Mouse (Mus musculus): ENCODE results near the gene Scube1.

Scube1 gene

GRCm38 (mm10) chr15:83709889-83710774 is 14.7 kb downstream of the Scube1 start:
- DNase-seq (ENCODE audit: low spot score in 2 of 2) = no peak

DNA sequence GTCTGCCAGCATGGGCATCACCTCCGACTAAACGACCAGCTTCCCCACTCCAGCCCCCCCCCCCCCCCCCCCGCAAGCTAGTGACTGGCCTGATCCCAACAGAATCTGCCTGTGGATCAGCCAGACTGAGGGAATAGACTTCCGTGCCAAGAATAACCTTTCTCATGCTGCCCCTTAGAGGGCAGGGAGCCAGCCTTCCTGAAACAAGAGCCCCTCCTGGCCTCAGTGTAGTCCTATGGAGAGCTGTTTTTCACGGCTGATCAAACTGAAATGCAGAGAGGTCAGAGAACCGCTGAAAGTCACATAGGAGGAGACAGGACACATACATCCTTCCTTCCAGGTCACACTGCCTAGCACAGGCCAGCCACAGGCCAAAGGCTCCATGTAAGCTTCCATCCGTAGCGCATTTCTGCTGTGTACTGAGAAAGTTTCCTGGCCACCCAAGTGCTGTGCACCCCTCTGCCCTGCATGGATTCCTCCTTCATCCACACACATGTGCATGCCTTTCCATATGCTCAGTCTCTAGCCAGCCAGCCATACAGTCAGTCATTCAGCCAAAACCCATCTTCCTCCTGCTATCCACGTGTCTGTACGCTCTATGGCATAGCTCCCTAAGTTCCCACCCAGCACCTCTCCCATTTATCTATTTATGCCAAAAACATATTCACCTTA is 18.2 kb downstream of the Scube1 start:
- no peak for DNase-seq (ENCODE audit: low spot score in 2 of 2)

DNA sequence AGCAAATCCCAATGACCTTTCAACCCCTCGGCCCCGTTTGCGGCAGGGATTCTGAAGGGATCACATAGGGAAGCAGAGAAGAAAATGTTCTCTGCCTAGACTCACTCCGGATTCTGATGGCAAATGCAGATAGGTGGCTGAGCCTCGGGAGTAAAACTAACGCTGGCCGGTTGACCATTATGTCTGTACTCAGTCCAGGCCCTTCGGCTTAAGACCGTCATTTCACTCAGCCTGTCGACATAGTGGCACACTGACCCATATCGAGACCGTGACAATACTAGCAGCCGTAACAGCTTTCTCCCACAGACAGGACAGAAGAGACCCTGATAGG is 24.3 kb downstream of the Scube1 start:
- DNase-seq (ENCODE audit: low spot score in 2 of 2) = no peak

GRCm38 (mm10) chr15:83699834-83700592 is 24.8 kb downstream of the Scube1 start:
- no peak for DNase-seq (ENCODE audit: low spot score in 2 of 2)

GRCm38 (mm10) chr15:83699132-83699833 is 25.5 kb downstream of the Scube1 start:
- no peak for DNase-seq (ENCODE audit: low spot score in 2 of 2)

DNA sequence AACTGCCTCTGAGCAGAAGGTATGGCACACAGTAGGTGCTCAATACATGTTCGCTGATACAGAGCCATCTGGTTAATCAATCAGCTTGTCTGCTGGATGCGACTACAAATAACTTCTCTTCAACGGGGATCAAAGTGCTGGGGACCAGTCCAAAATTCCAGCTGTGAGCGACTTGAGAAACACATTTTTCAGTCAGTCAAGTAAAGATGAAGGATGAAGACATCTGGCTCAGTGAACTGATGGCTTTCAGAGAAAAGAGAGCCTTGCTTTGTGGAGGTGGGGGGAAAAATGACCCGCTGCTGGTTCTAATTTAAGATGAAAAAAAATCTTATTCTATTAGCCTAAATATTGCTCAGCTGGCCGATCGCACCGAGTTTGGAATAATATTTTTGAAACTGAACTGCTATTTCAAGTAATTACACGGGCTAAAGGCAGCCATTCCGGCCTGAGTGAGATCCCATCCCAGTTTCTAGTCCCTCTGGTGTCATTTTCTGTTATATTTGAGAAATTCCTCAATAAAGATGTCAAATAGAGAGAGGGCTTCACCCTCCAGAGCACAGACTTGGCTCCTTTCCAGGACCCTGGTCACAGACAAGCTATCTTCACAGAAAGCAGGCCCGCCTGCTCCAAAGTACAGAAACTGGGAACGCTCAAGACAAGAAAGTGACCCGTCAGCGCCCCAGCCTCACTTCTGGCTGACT is 28.0 kb downstream of the Scube1 start:
- DNase-seq (ENCODE audit: low spot score in 2 of 2) = no peak

- no peak for DNase-seq (ENCODE audit: low spot score in 2 of 2)
Observed at GRCm38 (mm10) chr15:83695159-83695558, 29.7 kb downstream of the Scube1 start.

DNA sequence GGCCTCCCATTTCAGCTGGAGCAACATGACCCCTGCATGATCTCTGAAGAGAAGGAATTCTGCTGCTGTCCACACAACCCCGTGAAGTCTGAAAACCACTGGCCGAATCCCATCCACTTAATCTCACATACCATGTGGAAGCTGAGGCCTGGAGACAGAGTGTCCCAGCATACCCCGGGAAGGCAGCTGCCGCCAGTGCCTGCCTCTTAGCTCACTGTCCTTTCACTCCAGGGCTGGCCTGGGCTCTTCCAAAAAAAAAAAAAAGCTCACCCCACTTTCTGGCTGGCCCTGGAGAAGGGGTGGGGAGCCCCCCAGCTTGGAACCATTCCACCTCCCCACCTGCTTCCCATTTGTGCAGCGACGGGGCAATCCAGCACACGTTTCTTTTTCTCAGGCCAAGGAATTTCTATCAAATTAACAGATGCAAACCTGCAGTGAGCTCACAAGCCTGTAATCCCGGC is 32.9 kb downstream of the Scube1 start:
- peak; percentile 18 to 67 for DNase-seq (ENCODE audit: low spot score in 2 of 2)

- DNase-seq (ENCODE audit: low spot score in 2 of 2) = no peak
Observed at GRCm38 (mm10) chr15:83689946-83690345, 34.9 kb downstream of the Scube1 start.

DNA sequence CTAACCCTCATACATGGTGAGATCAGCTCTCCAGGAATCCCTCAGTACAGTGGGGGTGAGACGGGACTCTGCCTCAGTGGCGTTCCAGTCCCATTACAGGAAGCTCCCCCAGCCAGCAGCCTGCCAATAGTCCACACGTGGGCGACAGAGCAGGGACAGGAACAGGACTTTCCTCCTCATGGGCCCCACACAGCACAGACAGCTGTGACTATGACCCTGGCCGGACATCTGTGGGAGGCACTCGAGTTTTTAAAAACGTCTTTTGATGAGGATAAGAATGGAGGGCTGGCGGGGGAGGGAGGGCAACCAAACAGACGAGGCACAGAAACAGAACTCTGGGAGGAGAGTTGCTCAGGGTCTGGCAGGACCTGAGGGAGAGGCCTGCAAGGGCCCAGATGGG is 38.2 kb downstream of the Scube1 start:
- peak in 1 of 2 experiments; percentile 17 for DNase-seq (ENCODE audit: low spot score in 2 of 2)

GRCm38 (mm10) chr15:83685950-83686349 is 38.9 kb downstream of the Scube1 start:
- no peak for DNase-seq (ENCODE audit: low spot score in 2 of 2)

- peak in 1 of 2 experiments; percentile 10 for DNase-seq (ENCODE audit: low spot score in 2 of 2)
Observed at GRCm38 (mm10) chr15:83683051-83683561, 41.7 kb downstream of the Scube1 start.

DNA sequence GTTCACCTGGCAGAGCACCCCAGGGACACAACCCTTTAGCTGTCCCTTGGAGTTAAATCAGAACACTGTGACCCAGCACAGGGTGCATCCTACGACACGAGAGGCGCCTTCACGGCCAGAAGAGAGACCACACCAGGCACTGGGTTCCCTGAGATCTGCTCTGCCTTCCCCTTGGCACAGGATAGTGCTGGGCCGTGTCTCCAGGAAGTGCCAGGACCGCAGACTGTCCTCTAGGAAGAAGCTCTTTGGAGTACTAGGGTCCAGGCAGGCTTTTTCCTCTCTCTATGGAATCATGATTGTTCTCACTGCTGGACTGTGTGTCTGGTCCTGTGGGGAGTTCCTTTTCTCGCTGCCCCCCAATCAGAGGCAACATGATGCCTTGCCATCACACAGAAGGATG is 44.5 kb downstream of the Scube1 start:
- DNase-seq (ENCODE audit: low spot score in 2 of 2) = no peak

DNA sequence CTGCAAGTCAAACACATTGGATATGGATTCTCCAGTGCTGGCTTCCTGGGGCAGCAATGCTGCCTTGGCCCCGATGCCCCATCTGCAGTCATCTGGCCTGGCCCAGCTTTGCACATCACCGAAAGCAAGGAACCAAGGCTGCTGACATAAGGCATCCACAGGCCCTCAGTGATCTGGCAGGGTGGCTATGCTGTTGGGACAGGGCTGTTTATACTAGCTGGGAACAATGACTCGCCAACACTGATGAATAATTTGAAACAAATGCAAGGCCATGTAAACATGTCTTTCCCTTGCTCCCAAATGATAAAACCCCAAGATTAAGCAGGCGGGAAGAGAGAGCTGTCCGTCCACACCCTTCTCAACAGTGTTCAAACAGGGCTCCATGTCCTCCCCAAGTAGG is 45.1 kb downstream of the Scube1 start:
- DNase-seq (ENCODE audit: low spot score in 2 of 2) = no peak

GRCm38 (mm10) chr15:83678606-83679005 is 46.2 kb downstream of the Scube1 start:
- DNase-seq (ENCODE audit: low spot score in 2 of 2) = no peak

DNA sequence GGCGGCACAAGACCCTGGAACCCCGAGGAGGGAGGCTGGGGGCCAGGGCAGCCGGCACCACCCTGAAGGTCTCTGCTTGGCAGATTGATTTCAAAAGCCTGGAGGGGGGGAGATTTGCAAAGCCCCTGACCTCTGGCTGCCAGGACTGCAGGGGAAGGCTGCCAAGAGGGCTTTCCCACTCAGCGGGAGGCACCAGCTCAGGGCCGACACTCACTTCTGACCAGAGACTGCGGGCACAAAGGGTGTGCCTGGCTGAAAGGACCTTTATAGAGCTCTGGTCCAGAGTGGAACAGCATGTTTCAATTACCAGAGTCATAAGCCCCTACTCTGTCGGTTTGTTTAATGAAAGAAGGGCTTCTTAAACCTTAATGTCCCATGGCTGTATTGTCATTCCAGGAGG is 46.7 kb downstream of the Scube1 start:
- no peak for DNase-seq (ENCODE audit: low spot score in 2 of 2)

DNA sequence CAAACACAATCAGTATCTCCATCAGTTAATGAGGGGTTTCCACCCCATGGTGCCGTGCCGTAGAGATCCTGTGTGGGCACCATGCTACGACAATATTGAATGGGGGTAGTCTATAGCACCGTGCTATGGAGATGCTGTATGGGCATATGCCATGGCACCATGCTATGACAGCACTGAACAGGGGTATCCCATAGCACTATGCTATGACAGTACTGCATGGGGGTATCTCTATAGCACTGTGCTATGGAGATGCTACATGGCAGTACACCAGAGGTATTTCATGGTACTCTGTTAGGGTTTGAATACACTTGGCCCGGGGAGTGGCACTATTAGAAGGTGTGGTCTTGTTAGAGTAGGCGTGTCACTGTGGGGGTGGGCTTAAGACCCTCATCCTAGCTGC is 47.7 kb downstream of the Scube1 start:
- DNase-seq (ENCODE audit: low spot score in 2 of 2) = no peak

DNA sequence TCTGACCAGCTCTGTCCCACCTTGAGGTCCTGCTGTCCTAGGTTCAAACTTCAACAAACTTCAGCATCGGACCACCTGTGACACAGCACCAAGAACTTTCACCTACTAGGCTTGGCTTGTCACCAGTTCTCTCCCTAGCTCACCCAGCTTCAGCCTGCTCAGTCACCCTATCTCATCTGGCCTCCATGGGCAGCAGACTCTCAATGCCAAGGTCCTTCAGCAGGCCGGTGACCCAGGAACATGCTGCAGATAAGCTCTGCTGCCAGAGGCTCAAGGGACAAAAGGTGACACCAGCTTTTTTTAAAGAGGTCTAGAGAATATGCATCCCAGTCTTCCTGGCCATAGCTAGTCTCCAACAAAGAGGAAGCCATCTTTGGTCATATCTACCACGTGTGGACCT is 48.5 kb downstream of the Scube1 start:
- DNase-seq (ENCODE audit: low spot score in 2 of 2) = peak; percentile 29 to 39

GRCm38 (mm10) chr15:83673621-83674020 is 51.2 kb downstream of the Scube1 start:
- DNase-seq (ENCODE audit: low spot score in 2 of 2) = no peak

DNA sequence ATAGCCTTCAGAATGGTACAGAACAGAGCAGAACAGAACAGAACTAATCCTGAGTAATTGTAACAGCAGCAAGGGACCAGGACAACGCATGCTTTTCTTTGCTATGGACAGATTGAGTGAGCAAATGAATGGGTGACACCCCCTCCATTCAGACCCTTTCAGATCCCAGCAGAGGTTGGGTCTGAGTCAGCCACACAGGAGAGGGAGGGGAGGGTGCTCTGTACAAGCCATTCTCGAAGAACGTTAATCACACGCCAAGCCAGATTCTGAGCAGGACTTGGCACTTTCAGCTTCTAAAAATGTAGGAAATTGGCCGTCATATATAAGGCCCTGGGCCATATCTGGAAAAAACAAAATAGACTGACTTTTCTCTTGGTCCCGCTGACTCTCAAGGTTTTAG is 57.3 kb downstream of the Scube1 start:
- no peak for DNase-seq (ENCODE audit: low spot score in 2 of 2)

DNA sequence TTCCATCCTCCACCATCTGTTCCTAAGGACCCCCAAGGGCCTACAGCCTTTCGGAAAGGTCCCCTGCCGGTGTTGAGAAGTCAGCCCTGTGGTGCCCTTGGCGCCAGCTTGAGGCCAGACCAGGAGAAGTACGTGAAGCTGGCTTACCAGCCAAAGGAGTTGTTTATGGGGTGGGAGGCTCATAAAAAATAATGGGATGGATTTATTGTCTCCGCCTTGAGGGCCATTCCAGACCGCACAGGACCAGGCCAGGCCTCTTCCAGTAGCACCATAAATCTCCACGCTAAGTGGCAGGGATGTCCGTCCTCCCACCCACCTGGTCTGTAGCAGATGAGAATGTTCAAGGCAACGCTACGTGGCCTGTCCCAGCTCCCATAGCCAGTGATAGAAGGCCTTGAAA is 58.4 kb downstream of the Scube1 start:
- DNase-seq (ENCODE audit: low spot score in 2 of 2) = no peak
